Mouse (Mus musculus) heart, embryonic 16.5 days (tissue): ENCODE data around the gene Unc13a. TPM values are rescaled to one million over a fixed set of nuclear protein-coding genes. Genes with fewer than 3 reads are reported as not detected.

Experiments used
- ATAC-seq: fragments of 200-750 bp; cut with Nextera tagmentation; replicated peaks from 2 replicates; pipeline ENCODE4 v1.8.0; 2017; ENCODE audit warnings: moderate number of reproducible peaks; ENCODE audit not compliant: insufficient read depth, low FRiP score; ENCODE audit errors: extremely low read depth
- H3K27ac ChIP-seq: fragments of 300-500 bp; sonication (generic); 2 replicates; pipeline ENCODE4 v1.5.1; 2014; ENCODE audit warnings: mild to moderate bottlenecking, low read length, control low read depth, moderate library complexity
- H3K27me3 ChIP-seq: fragments of 300-500 bp; sonication (generic); 2 replicates; pipeline ENCODE4 v1.6.1; 2014; ENCODE audit warnings: low read length, mixed read lengths; ENCODE audit not compliant: control insufficient read depth, insufficient read depth
- H3K36me3 ChIP-seq: fragments of 300-500 bp; sonication (generic); 2 replicates; pipeline ENCODE4 v1.6.1; 2014; ENCODE audit not compliant: control insufficient read depth, insufficient read depth
- H3K4me1 ChIP-seq: fragments of 300-500 bp; sonication (generic); 2 replicates; pipeline ENCODE4 v1.6.1; 2014; ENCODE audit warnings: low read length, mixed read lengths; ENCODE audit not compliant: control insufficient read depth, insufficient read depth
- H3K4me2 ChIP-seq: fragments of 300-500 bp; sonication (generic); 2 replicates; pipeline ENCODE4 v1.6.1; 2014; ENCODE audit warnings: low read depth, mild to moderate bottlenecking, control low read depth, low read length
- H3K4me3 ChIP-seq: fragments of 300-500 bp; sonication (generic); 2 replicates; pipeline ENCODE4 v1.5.1; 2014; ENCODE audit warnings: mild to moderate bottlenecking, control low read depth, low read length
- H3K9ac ChIP-seq: fragments of 300-500 bp; sonication (generic); 2 replicates; pipeline ENCODE4 v1.6.1; 2014; ENCODE audit warnings: low read length, control low read depth
- H3K9me3 ChIP-seq: fragments of 300-500 bp; sonication (generic); replicated peaks from 2 replicates; pipeline ENCODE4 v1.6.1; 2016; ENCODE audit warnings: low read length; ENCODE audit not compliant: control insufficient read depth
- WGBS: fragments of 180-500 bp; shearing (Covaris S2); extraction: QIAGEN DNeasy Blood & Tissue Kit; methylation state at CpG from one replicate; pipeline ENCODE4 v1.1.7; 2014; 5-methylcytosine and 5-hydroxymethylcytosine counted together
- polyA plus RNA-seq: library from polyadenylated mRNA; unstranded; fragments of >200 nt; fragmentation: Nextera tagmentation; extraction: Ambion mirVana; gene quantifications from 2 replicates; pipeline ENCODE4 v1.2.1, GENCODE M21; 2015

Unc13a gene
- polyA plus RNA-seq, 1 experiment from 2014 or later, result 0.47 TPM

DNA sequence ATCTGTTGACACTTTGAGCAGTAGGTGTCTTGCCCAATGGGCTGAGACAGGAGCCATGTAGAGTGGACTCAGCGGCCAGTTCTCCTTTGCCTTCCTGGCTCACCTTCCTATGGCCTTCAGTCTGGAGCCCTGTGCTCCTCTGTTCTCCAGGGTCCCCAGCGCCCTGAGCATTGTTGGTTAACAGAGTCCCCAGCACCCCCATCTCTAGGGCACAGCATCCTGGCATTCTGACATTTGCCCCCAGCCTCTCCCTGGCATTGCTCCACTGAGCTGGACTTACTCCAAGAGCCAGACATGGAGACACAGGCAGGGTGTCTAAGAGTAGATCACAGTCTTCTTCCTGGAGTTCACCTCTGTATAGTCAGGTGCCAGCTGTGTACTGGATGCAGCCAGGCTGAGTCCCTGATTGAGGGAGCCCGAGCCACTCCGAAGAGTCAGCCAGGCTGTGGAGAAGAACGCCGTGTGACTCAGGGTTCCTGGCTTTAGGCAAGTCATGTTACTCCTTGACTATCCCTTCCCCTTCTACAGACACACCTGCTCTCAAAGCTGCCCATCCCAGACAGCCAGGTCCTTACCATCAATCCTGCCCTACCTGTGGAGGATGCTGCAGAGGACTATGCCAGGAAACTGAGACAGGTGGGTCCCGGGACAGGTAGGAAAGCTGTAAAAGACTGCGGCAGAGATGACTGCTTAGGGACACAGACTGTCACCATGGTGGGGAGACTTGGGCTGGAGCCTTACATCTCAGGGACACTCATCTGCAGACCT is 77.8 kb downstream of the Unc13a start:
- no peak overlapping the region for H3K4me2 ChIP-seq
- H3K4me3 ChIP-seq, result no peak overlapping the region
- H3K36me3 ChIP-seq, result no peaks in the 10 kb centered on the region
- 88% methylated on average over 8 of the region's 8 CpGs for WGBS
- no peaks in the 10 kb centered on the region for H3K9me3 ChIP-seq
- no peak for ATAC-seq
- no peaks in the 10 kb centered on the region for H3K27me3 ChIP-seq
- H3K27ac ChIP-seq, result no peak overlapping the region
- H3K4me1 ChIP-seq, result peaks cover 22% of the 10 kb centered on the region
- no peak overlapping the region for H3K9ac ChIP-seq

DNA sequence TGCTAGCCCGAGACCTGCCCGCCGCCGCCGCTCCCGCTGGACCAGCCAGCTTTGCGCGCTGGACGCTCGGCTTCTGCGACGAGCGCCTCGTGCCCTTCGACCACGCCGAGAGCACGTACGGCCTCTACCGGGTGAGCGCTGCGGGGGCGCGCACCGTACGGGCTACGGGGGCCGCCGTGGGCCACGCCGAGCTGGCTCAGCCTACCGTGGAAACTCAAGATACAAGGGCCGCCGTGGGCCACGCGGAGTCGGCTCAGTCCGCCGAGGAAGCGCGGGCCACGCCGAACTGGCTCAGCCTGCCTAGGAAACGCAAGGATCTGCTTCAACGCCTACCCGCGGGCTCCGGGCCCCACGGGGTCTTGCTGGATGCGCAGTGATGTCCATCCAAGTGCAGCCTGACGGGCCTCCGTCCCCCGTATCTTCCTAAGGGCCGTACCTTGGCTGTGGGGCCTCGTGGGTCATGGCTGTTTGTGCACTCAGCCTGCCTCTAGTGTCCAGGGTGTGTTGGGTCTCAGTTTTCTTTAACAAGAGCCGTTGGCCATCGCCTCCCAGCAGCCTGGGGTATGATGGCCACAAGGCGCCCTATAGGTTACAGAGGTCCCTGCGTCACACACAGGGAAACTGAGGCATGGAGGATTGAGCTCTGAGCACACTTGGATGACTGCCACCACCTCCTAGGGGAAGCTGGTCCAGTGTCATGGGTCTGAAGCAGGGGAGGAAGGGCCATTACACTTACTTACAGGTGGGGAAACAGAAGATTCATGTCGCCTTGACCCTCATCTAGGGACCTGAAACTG is 79.0 kb downstream of the Unc13a start:
- H3K9me3 ChIP-seq, result no peaks in the 10 kb centered on the region
- 4% methylated on average over 60 of the region's 60 CpGs for WGBS
- H3K4me3 ChIP-seq, result peak overlapping the region; percentile 87
- H3K4me1 ChIP-seq, result peaks cover 22% of the 10 kb centered on the region
- H3K36me3 ChIP-seq, result no peaks in the 10 kb centered on the region
- H3K4me2 ChIP-seq, result peak overlapping the region; percentile 98
- ATAC-seq, result peak; percentile 78
- no peaks in the 10 kb centered on the region for H3K27me3 ChIP-seq
- H3K9ac ChIP-seq, result peak overlapping the region; percentile 98
- peak overlapping the region; percentile 100 for H3K27ac ChIP-seq

DNA sequence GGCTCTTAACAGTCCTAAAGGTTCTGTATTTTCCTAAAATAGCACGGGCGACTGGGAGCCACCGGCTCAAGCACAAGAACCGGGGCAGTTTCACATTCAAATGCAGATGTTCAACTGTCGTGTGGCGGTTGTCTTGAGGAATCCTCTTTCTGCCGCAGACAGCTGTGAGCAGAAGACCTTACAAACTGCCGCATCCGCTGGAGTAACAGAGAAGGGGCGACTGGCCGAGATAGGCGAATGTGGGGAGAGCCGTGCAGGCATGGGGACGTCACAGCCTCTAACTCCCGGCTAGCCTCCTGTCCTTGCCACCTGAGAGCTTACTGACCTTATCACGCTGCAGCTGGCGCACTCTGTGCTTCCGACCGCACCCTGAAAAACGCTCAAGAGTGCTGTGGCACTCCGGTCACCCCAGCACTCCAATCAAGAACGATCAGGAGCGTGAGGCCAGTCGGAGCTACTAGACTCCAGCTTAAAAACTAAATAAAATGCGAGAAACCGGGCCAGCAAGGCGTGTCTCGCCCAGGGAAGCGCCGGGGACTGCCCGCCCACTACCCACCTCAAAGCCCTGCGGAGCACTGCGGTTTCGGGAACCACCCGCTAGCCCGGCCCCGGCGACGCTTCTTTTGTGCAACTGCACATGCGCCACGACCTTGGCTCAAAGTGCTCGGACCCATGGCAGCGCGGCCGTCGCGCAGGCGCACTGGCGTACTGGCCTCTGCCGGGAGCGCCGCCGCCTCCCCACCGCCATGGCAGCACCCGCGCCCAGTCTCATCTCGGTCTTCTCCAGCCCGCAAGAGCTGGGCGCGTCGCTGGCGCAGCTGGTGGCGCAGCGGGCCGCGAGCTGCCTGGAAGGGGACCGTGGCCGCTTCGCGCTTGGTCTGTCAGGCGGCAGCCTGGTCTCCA is 79.8 kb downstream of the Unc13a start, which contains the start of gene Pgls:
Gene Pgls, plus strand, starts transcription at position 706 of the 903 bp plus-strand sequence.
- peak; percentile 88 for ATAC-seq
- H3K36me3 ChIP-seq, result no peaks in the 10 kb centered on the region
- whole genome bisulfite sequencing, result under 1% methylated on average over 71 of the region's 71 CpGs

DNA sequence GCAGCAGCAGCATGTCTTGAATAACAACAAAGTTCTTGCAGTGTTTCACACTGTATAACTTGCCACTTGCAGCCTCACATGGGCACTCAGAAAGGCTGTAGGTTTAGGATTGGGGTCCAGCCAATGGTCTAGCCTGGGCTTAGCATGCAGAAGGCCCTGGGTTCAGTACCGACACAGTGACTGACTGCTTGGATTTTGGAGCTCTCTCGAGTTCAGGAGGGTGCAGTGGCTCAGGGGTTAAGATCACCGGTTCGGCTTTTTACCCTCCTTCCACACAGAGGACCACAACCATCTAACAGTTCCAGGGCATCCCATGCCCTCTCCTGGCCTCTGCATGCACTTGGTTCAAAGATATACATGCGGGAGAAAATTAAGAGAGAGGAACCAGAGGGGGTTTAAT is 80.5 kb downstream of the Unc13a start:
- Histone ChIP-seq H3K4me2 (peak overlapping the region; percentile 98), H3K27ac (peak overlapping the region; percentile 100), H3K4me3 (peak overlapping the region; percentile 87), H3K27me3 (no peaks in the 10 kb centered on the region), H3K36me3 (no peaks in the 10 kb centered on the region), H3K9ac (peak overlapping the region; percentile 98), H3K9me3 (no peaks in the 10 kb centered on the region), H3K4me1 (peaks cover 22% of the 10 kb centered on the region)
- WGBS, result 20% methylated on average over 5 of the region's 5 CpGs
- ATAC-seq, result no peak

More for the DNA sequence above, 79.8 kb downstream of the Unc13a start, which contains the start of gene Pgls:
- Histone ChIP-seq H3K4me2 (peak within 1 kb of the TSS; percentile 98), H3K27ac (peak within 1 kb of the TSS; percentile 100), H3K27me3 (no peaks in the 10 kb centered on the region), H3K9me3 (no peaks in the 10 kb centered on the region), H3K4me1 (peaks cover 22% of the 10 kb centered on the region), H3K9ac (peak within 1 kb of the TSS; percentile 98), H3K4me3 (peak within 1 kb of the TSS; percentile 87)

DNA sequence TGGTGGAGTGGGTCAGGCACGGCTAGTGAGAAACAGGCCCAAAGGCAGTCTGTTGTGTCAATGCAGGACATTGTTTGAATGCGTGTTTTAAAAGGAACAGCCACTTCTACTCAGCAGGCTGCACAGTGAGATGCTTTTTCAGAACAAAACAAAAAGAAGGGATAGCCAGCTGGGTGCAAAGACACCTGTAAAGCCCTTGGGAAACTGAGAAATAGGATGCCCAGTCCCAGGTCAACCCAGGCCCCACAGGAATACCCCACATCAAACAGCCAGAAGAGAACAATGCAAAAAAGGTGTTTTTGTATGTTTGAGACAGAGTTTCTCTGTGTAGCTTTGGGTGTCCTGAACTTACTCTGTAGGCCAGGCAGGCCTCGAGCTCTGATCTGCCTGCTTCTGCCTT is 82.8 kb downstream of the Unc13a start:
- Histone ChIP-seq H3K9ac (no peak overlapping the region), H3K27ac (no peak overlapping the region), H3K9me3 (no peaks in the 10 kb centered on the region), H3K4me3 (no peak overlapping the region), H3K4me1 (peaks cover 18% of the 10 kb centered on the region), H3K27me3 (no peaks in the 10 kb centered on the region), H3K4me2 (no peak overlapping the region), H3K36me3 (0 out of 2 replicates have a peak, but pooled peaks cover 5% of the 10 kb centered on the region)
- no peak for ATAC-seq
- 79% methylated on average over 3 of the region's 3 CpGs for WGBS

DNA sequence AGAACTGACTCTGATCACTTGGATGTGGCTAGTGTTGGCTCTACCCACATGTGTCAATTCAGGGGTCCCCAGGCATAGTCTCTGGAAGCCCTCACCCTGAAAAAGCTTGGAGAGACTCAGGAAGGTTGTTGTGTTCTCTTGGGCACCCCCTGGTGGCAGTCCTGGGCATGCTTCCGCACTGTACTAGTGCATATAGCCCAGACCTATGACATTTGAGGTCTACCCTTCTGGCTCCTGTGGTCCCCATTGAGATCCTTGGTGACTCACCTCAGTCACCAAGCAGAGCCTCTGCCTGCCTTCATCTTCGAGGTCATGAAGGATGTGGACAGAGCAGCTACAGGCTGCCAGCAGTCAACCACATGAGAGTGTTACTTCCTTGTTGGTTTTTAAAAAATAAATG is 84.7 kb downstream of the Unc13a start:
- H3K4me3 ChIP-seq, result no peak overlapping the region
- 0 out of 2 replicates have a peak, but pooled peaks cover 5% of the 10 kb centered on the region for H3K36me3 ChIP-seq
- H3K9me3 ChIP-seq, result no peaks in the 10 kb centered on the region
- H3K27ac ChIP-seq, result no peak overlapping the region
- H3K4me1 ChIP-seq, result peaks cover 8% of the 10 kb centered on the region; the same call in 1 of the 2 replicates
- H3K4me2 ChIP-seq, result no peak overlapping the region
- WGBS, result 70% methylated on average over 2 of the region's 2 CpGs
- no peak for ATAC-seq
- no peaks in the 10 kb centered on the region for H3K27me3 ChIP-seq
- H3K9ac ChIP-seq, result no peak overlapping the region

DNA sequence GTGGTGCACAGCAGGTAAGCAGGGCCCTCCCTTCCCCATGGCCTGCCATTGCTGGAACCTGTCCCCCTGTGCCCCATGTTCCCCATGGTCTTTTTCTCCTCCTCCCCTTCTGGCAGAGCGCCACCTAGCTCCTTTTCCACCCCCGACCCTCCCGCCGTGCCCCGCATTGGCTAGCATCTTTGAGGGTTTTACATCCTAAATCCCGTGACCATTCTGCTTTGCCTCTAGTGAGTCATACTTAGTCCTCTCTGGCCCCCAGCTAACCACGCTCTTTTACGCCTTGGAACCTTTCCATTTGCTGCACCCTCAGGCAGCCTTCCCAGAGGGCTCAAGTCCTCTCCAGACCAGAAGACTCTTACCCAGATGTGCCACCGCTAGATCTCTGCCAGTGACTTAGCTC is 91.4 kb downstream of the Unc13a start:
- H3K27me3 ChIP-seq, result no peaks in the 10 kb centered on the region
- no peak overlapping the region for H3K27ac ChIP-seq
- ATAC-seq, result no peak
- no peak overlapping the region for H3K9ac ChIP-seq
- H3K36me3 ChIP-seq, result peaks cover 11% of the 10 kb centered on the region
- no peaks in the 10 kb centered on the region for H3K4me1 ChIP-seq
- no peak overlapping the region for H3K4me3 ChIP-seq
- no peak overlapping the region for H3K4me2 ChIP-seq
- no peaks in the 10 kb centered on the region for H3K9me3 ChIP-seq
- WGBS, result 55% methylated on average over 9 of the region's 9 CpGs

DNA sequence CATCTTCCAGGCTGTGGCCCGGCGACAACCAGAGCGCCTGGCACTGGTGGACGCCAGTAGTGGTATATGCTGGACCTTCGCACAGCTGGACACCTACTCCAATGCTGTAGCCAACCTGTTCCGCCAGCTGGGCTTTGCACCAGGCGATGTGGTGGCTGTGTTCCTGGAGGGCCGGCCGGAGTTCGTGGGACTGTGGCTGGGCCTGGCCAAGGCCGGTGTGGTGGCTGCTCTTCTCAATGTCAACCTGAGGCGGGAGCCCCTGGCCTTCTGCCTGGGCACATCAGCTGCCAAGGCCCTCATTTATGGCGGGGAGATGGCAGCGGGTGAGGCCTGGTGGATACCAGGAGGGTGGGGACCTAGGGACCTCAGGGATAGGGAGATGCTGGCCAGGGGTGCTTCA is 92.1 kb downstream of the Unc13a start:
- Histone ChIP-seq H3K9me3 (no peaks in the 10 kb centered on the region), H3K4me1 (0 out of 2 replicates have a peak, but pooled peaks cover 2% of the 10 kb centered on the region), H3K4me3 (no peak overlapping the region), H3K36me3 (peaks cover 7% of the 10 kb centered on the region), H3K27ac (no peak overlapping the region), H3K4me2 (no peak overlapping the region), H3K9ac (no peak overlapping the region), H3K27me3 (no peaks in the 10 kb centered on the region)
- WGBS, result 83% methylated on average over 14 of the region's 14 CpGs
- ATAC-seq, result no peak
